In the genomic region with DNA sequence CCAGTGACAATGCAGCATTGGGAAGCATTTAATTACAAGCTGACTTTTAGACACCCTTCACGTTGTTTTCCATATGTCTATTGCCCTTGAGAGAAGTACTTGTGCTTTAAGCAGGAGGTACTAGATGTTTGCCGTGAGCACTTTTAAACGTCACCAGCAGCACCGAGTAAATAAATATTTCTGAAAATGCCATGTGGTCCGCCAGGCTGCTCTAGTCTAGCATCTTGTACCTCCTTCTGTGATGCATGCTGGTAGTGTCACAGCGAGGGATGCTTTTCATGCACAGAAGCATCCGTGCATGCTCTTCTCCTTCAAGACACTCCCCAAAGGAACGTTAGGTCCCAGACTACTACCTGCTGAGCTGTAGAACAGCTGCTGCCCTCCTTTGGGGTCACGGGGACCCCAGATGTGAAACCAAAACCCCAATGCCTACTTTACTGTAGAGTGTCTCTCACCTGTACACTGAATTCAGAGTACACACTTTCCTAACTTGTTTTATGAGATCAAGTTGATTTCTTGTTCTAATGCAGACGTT, we compare ENCODE assay signal across 24 mouse cellular contexts.
DNase-seq lines count a peak whose midpoint lies in the region; TF ChIP-seq lines count a peak whose summit lies in the region.
"Had no signal": no experiment of that assay in that cellular context is flagged by ENCODE, and none has a peak within 500 bp of the region (broad histone marks: within the 10 kb centered on the region; RNA-seq: fewer than 3 reads in every experiment).

No protein-coding gene starts in this region.

- peaks cover 4% of the 10 kb centered on the region for H3K36me3 ChIP-seq in heart, adult 2 months (ENCODE audit: control insufficient read depth, insufficient read depth, low read length)
- H3K36me3 ChIP-seq: embryonic facial prominence, embryonic 13.5 days; forebrain, embryonic 10.5 days; kidney, embryonic 15.5 days; limb, embryonic 10.5 days; limb, embryonic 15.5 days; liver, embryonic 15.5 days; neural tube, embryonic 15.5 days had no signal

- no peak overlapping the region for H3K9ac ChIP-seq in heart, adult 2 months (ENCODE audit: low read depth, low read length)
- H3K9ac ChIP-seq: embryonic facial prominence, embryonic 13.5 days; kidney, embryonic 15.5 days; limb, embryonic 15.5 days; liver, embryonic 15.5 days; lung, embryonic 14.5 days; neural tube, embryonic 15.5 days had no signal

- H3K4me3 ChIP-seq in heart, adult 2 months = no peak overlapping the region
- H3K4me3 ChIP-seq: embryonic facial prominence, embryonic 13.5 days; forebrain, embryonic 10.5 days; kidney, embryonic 15.5 days; limb, embryonic 10.5 days; limb, embryonic 15.5 days; liver, embryonic 15.5 days; neural tube, embryonic 15.5 days had no signal

- H3K4me1 ChIP-seq in heart, adult 2 months (ENCODE audit: control insufficient read depth, insufficient read depth, low read length) = peaks cover 6% of the 10 kb centered on the region

- H3K79me2 ChIP-seq in heart, adult 2 months (replicated peaks; ENCODE audit: control insufficient read depth, insufficient read depth, low read length) = no peaks in the 10 kb centered on the region

- no peaks in the 10 kb centered on the region for H3K27me3 ChIP-seq in heart, adult 2 months (ENCODE audit: control insufficient read depth, insufficient read depth, low read length)
- H3K27me3 ChIP-seq: CH12.LX; embryonic facial prominence, embryonic 13.5 days; kidney, embryonic 15.5 days; limb, embryonic 15.5 days; liver, embryonic 15.5 days; neural tube, embryonic 15.5 days had no signal

- no peak overlapping the region for H3K27ac ChIP-seq in heart, adult 2 months
- H3K27ac ChIP-seq: embryonic facial prominence, embryonic 13.5 days; forebrain, embryonic 10.5 days; kidney, embryonic 15.5 days; limb, embryonic 10.5 days; limb, embryonic 15.5 days; liver, embryonic 15.5 days; neural tube, embryonic 15.5 days had no signal

- TF ChIP-seq POLR2A in heart, adult 2 months (IDR thresholded peaks at IDR 0.05; ENCODE audit: insufficient read depth, low read depth, low read length) = no peak

- TF ChIP-seq EP300 in heart, adult 2 months (IDR thresholded peaks at IDR 0.05; ENCODE audit: insufficient read depth, low read depth, low read length) = no peak

- intact Hi-C loops in heart, adult 2 months (cut with DNase I) = no loop called here

- TF ChIP-seq CTCF in heart, adult 2 months (IDR thresholded peaks at IDR 0.05) = no peak

- DNase-seq in heart, adult 11 months = peak; percentile 44
- no peak for DNase-seq in heart, adult 2 months
- DNase-seq in brain, adult 2 months (ENCODE audit: low read depth, low spot score) = peak; percentile 58
- DNase-seq in naive thymus-derived CD4-positive, alpha-beta T cell, adult 2 months (ENCODE audit: low read depth) = peak; percentile 23
- DNase-seq in thymus, postnatal 25 days = peak; percentile 60
- no peak for DNase-seq in frontal cortex, adult 2 months (ENCODE audit: extremely low spot score in 1 of 2, low spot score in 1 of 2)
- DNase-seq in layer of hippocampus, adult 11-12 months (ENCODE audit: low spot score) = no peak
- DNase-seq: adrenal gland, adult 2 months; cerebellum, adult 11 months; gastrocnemius, postnatal 36 days; kidney, postnatal 25 days; layer of hippocampus, postnatal 36 days; lung, embryonic 14.5 days; lung, postnatal 14 days; midbrain, embryonic 14.5 days; right cerebral cortex, postnatal 14 days had no signal

- 88% methylated on average over 10 of the region's 10 CpGs for WGBS in heart, adult 2 months

Comparison
In these comparisons a context has a peak if more than half of its experiments do, and no peak if none do; other contexts are left out.
1. DNase-seq: peak in heart, adult 11 months (single experiment), brain, adult 2 months (single experiment), naive thymus-derived CD4-positive, alpha-beta T cell, adult 2 months (single experiment) and thymus, postnatal 25 days (single experiment); none in heart, adult 2 months (0 of 2), frontal cortex, adult 2 months (0 of 2) and layer of hippocampus, adult 11-12 months (single experiment).